Mouse (Mus musculus): ENCODE measurements around the gene Wdr93. TPM values are rescaled to one million over a fixed set of nuclear protein-coding genes. Genes with fewer than 3 reads are reported as not detected.

Gene Wdr93
- polyA plus RNA-seq, 1 experiment from 2014 or later = 0.52 TPM

- no peak overlapping the region for H3K4me3 ChIP-seq
- H3K27me3 ChIP-seq (ENCODE audit: insufficient read depth, poor library complexity, severe bottlenecking) = peaks cover 32% of the 10 kb centered on the region
- DNase-seq (ENCODE audit: low spot score) = no peak
- H3K36me3 ChIP-seq = peaks cover 10% of the 10 kb centered on the region
- no peaks in the 10 kb centered on the region for H3K9me3 ChIP-seq
- H3K27ac ChIP-seq = no peak overlapping the region
- no peaks in the 10 kb centered on the region; the same call in 1 of the 2 replicates for H3K4me1 ChIP-seq (replicated peaks)
- WGBS = 80% methylated on average over 13 of the region's 13 CpGs
Observed at GRCm38 (mm10) chr7:79731438-79731837, 11.5 kb upstream of the Wdr93 start.

- Histone ChIP-seq H3K4me3 (no peak within 1 kb of the TSS), H3K27ac (no peak within 1 kb of the TSS), H3K9me3 (no peaks in the 10 kb centered on the region), H3K4me1 (replicated peaks) (no peaks in the 10 kb centered on the region; the same call in 1 of the 2 replicates), H3K36me3 (peaks cover 22% of the 10 kb centered on the region), H3K27me3 (ENCODE audit: insufficient read depth, poor library complexity, severe bottlenecking) (peaks cover 29% of the 10 kb centered on the region)
- 55% methylated on average over 4 of the region's 4 CpGs for WGBS
- no peak for DNase-seq (ENCODE audit: low spot score)
Observed at GRCm38 (mm10) chr7:79732622-79733021, 10.3 kb upstream of the Wdr93 start, which contains the start of gene Plin1. Plin1 (minus strand) TSS chr7:79732903.

- Histone ChIP-seq H3K9me3 (no peaks in the 10 kb centered on the region), H3K27ac (no peak overlapping the region), H3K27me3 (ENCODE audit: insufficient read depth, poor library complexity, severe bottlenecking) (peaks cover 17% of the 10 kb centered on the region), H3K36me3 (peaks cover 26% of the 10 kb centered on the region), H3K4me3 (no peak overlapping the region), H3K4me1 (replicated peaks) (no peaks in the 10 kb centered on the region)
- 85% methylated on average over 8 of the region's 8 CpGs for WGBS
- DNase-seq (ENCODE audit: low spot score) = no peak
Observed at GRCm38 (mm10) chr7:79734563-79734962, 8.4 kb upstream of the Wdr93 start.

GRCm38 (mm10) chr7:79736511-79736910 lies 6.5 kb upstream of the Wdr93 start:
- Histone ChIP-seq H3K4me1 (replicated peaks) (no peaks in the 10 kb centered on the region), H3K36me3 (peaks cover 29% of the 10 kb centered on the region), H3K9me3 (no peaks in the 10 kb centered on the region), H3K4me3 (no peak overlapping the region), H3K27ac (no peak overlapping the region), H3K27me3 (ENCODE audit: insufficient read depth, poor library complexity, severe bottlenecking) (peaks cover 8% of the 10 kb centered on the region)
- no peak for DNase-seq (ENCODE audit: low spot score)
- 92% methylated on average over 14 of the region's 14 CpGs for WGBS

GRCm38 (mm10) chr7:79738913-79739312 lies 4.0 kb upstream of the Wdr93 start:
- DNase-seq (ENCODE audit: low spot score) = no peak
- Histone ChIP-seq H3K4me1 (replicated peaks) (peaks cover 15% of the 10 kb centered on the region), H3K36me3 (peaks cover 29% of the 10 kb centered on the region), H3K4me3 (no peak overlapping the region), H3K27ac (no peak overlapping the region), H3K9me3 (no peaks in the 10 kb centered on the region), H3K27me3 (ENCODE audit: insufficient read depth, poor library complexity, severe bottlenecking) (peaks cover 7% of the 10 kb centered on the region; the same call in 1 of the 2 replicates)
- WGBS = 95% methylated on average over 2 of the region's 2 CpGs

- H3K4me1 ChIP-seq (replicated peaks) = peaks cover 15% of the 10 kb centered on the region
- WGBS = 79% methylated on average over 4 of the region's 4 CpGs
- H3K27ac ChIP-seq = no peak overlapping the region
- H3K27me3 ChIP-seq (ENCODE audit: insufficient read depth, poor library complexity, severe bottlenecking) = peaks cover 7% of the 10 kb centered on the region
- H3K4me3 ChIP-seq = no peak overlapping the region
- no peak for DNase-seq (ENCODE audit: low spot score)
- H3K36me3 ChIP-seq = peaks cover 24% of the 10 kb centered on the region
- no peaks in the 10 kb centered on the region for H3K9me3 ChIP-seq
Observed at GRCm38 (mm10) chr7:79740279-79740678, 2.7 kb upstream of the Wdr93 start.

GRCm38 (mm10) chr7:79742277-79742658 lies 695 bp upstream of the Wdr93 start:
- Histone ChIP-seq H3K27ac (peak overlapping the region; percentile 85), H3K4me1 (replicated peaks) (peaks cover 15% of the 10 kb centered on the region), H3K9me3 (no peaks in the 10 kb centered on the region), H3K36me3 (peaks cover 11% of the 10 kb centered on the region), H3K27me3 (ENCODE audit: insufficient read depth, poor library complexity, severe bottlenecking) (peaks cover 7% of the 10 kb centered on the region), H3K4me3 (peak overlapping the region; percentile 79)
- WGBS = 29% methylated on average over 11 of the region's 11 CpGs
- DNase-seq (ENCODE audit: low spot score) = no peak

GRCm38 (mm10) chr7:79744051-79744450 lies 1.1 kb downstream of the Wdr93 start:
- H3K36me3 ChIP-seq = 0 out of 2 replicates have a peak, but pooled peaks cover 2% of the 10 kb centered on the region
- WGBS = 93% methylated on average over 9 of the region's 9 CpGs
- H3K9me3 ChIP-seq = no peaks in the 10 kb centered on the region
- H3K27ac ChIP-seq = no peak overlapping the region
- no peak overlapping the region for H3K4me3 ChIP-seq
- peaks cover 10% of the 10 kb centered on the region for H3K27me3 ChIP-seq (ENCODE audit: insufficient read depth, poor library complexity, severe bottlenecking)
- H3K4me1 ChIP-seq (replicated peaks) = peaks cover 15% of the 10 kb centered on the region
- DNase-seq (ENCODE audit: low spot score) = no peak

GRCm38 (mm10) chr7:79744585-79744984 lies 1.6 kb downstream of the Wdr93 start:
- 0 out of 2 replicates have a peak, but pooled peaks cover 2% of the 10 kb centered on the region for H3K36me3 ChIP-seq
- 80% methylated on average over 5 of the region's 5 CpGs for WGBS
- H3K27me3 ChIP-seq (ENCODE audit: insufficient read depth, poor library complexity, severe bottlenecking) = peaks cover 10% of the 10 kb centered on the region
- H3K4me3 ChIP-seq = no peak overlapping the region
- peaks cover 15% of the 10 kb centered on the region for H3K4me1 ChIP-seq (replicated peaks)
- H3K9me3 ChIP-seq = no peaks in the 10 kb centered on the region
- DNase-seq (ENCODE audit: low spot score) = no peak
- no peak overlapping the region for H3K27ac ChIP-seq

GRCm38 (mm10) chr7:79747659-79748058 lies 4.7 kb downstream of the Wdr93 start:
- 80% methylated on average over 6 of the region's 6 CpGs for WGBS
- H3K9me3 ChIP-seq = no peaks in the 10 kb centered on the region
- H3K4me1 ChIP-seq (replicated peaks) = peaks cover 10% of the 10 kb centered on the region
- peaks cover 3% of the 10 kb centered on the region for H3K27me3 ChIP-seq (ENCODE audit: insufficient read depth, poor library complexity, severe bottlenecking)
- DNase-seq (ENCODE audit: low spot score) = no peak
- H3K4me3 ChIP-seq = no peak overlapping the region
- no peak overlapping the region for H3K27ac ChIP-seq
- no peaks in the 10 kb centered on the region for H3K36me3 ChIP-seq

GRCm38 (mm10) chr7:79749511-79749910 lies 6.5 kb downstream of the Wdr93 start:
- Histone ChIP-seq H3K36me3 (no peaks in the 10 kb centered on the region), H3K4me1 (replicated peaks) (no peaks in the 10 kb centered on the region), H3K4me3 (no peak overlapping the region), H3K27ac (no peak overlapping the region), H3K27me3 (ENCODE audit: insufficient read depth, poor library complexity, severe bottlenecking) (peaks cover 3% of the 10 kb centered on the region), H3K9me3 (no peaks in the 10 kb centered on the region)
- 93% methylated on average over 6 of the region's 6 CpGs for WGBS
- DNase-seq (ENCODE audit: low spot score) = no peak

GRCm38 (mm10) chr7:79756334-79756733 lies 13.4 kb downstream of the Wdr93 start:
- WGBS = 50% methylated on average over 2 of the region's 2 CpGs
- no peaks in the 10 kb centered on the region for H3K27me3 ChIP-seq (ENCODE audit: insufficient read depth, poor library complexity, severe bottlenecking)
- H3K36me3 ChIP-seq = no peaks in the 10 kb centered on the region
- no peak for DNase-seq (ENCODE audit: low spot score)
- no peak overlapping the region for H3K4me3 ChIP-seq
- H3K9me3 ChIP-seq = no peaks in the 10 kb centered on the region
- no peaks in the 10 kb centered on the region for H3K4me1 ChIP-seq (replicated peaks)
- no peak overlapping the region for H3K27ac ChIP-seq

GRCm38 (mm10) chr7:79758176-79758575 lies 15.2 kb downstream of the Wdr93 start:
- Histone ChIP-seq H3K27ac (no peak overlapping the region), H3K4me1 (replicated peaks) (no peaks in the 10 kb centered on the region), H3K4me3 (no peak overlapping the region), H3K9me3 (no peaks in the 10 kb centered on the region), H3K27me3 (ENCODE audit: insufficient read depth, poor library complexity, severe bottlenecking) (no peaks in the 10 kb centered on the region), H3K36me3 (no peaks in the 10 kb centered on the region)
- 77% methylated on average over 6 of the region's 6 CpGs for WGBS
- DNase-seq (ENCODE audit: low spot score) = no peak

GRCm38 (mm10) chr7:79759766-79760165 lies 16.8 kb downstream of the Wdr93 start:
- H3K4me3 ChIP-seq = no peak overlapping the region
- H3K27me3 ChIP-seq (ENCODE audit: insufficient read depth, poor library complexity, severe bottlenecking) = no peaks in the 10 kb centered on the region
- no peak for DNase-seq (ENCODE audit: low spot score)
- H3K36me3 ChIP-seq = no peaks in the 10 kb centered on the region
- no peak overlapping the region for H3K27ac ChIP-seq
- H3K9me3 ChIP-seq = no peaks in the 10 kb centered on the region
- no peaks in the 10 kb centered on the region for H3K4me1 ChIP-seq (replicated peaks)
